Mouse (Mus musculus) limb, embryonic 10.5 days (tissue): Measurements from ENCODE around the gene Atxn1. TPM values are rescaled to one million over a fixed set of nuclear protein-coding genes. Genes with fewer than 3 reads are reported as not detected.

Experiments used
- DNase-seq: peaks from one replicate; pipeline ENCODE4 v3.0.0-alpha.2; 2017; ENCODE audit warnings: low spot score
- H3K27ac ChIP-seq: fragments of 300-500 bp; sonication (generic); 2 replicates; pipeline ENCODE4 v1.5.1; 2016; ENCODE audit warnings: mild to moderate bottlenecking
- H3K27me3 ChIP-seq: fragments of 300-500 bp; sonication (generic); 2 replicates; pipeline ENCODE4 v1.6.1; 2016; ENCODE audit warnings: low read depth, mild to moderate bottlenecking; ENCODE audit not compliant: poor library complexity, severe bottlenecking
- H3K36me3 ChIP-seq: fragments of 300-500 bp; sonication (generic); 2 replicates; pipeline ENCODE4 v1.6.1; 2016; ENCODE audit warnings: mild to moderate bottlenecking, moderate library complexity
- H3K4me1 ChIP-seq: fragments of 300-500 bp; sonication (generic); 2 replicates; pipeline ENCODE4 v1.6.1; 2016
- H3K4me3 ChIP-seq: fragments of 300-500 bp; sonication (generic); 2 replicates; pipeline ENCODE4 v1.5.1; 2016; ENCODE audit warnings: mild to moderate bottlenecking, moderate library complexity
- H3K9me3 ChIP-seq: fragments of 300-500 bp; sonication (generic); replicated peaks from 2 replicates; pipeline ENCODE4 v1.6.1; 2016; ENCODE audit warnings: mild to moderate bottlenecking
- WGBS: fragments of 180-500 bp; shearing (Covaris S2); methylation state at CpG from one replicate; pipeline ENCODE4 v1.1.7; 2016; 5-methylcytosine and 5-hydroxymethylcytosine counted together
- polyA plus RNA-seq: library from polyadenylated mRNA; unstranded; fragments of >200 nt; fragmentation: Nextera tagmentation; extraction: Ambion mirVana; gene quantifications from 2 replicates; pipeline ENCODE4 v1.2.1, GENCODE M21; 2016

Gene Atxn1
- polyA plus RNA-seq, 1 experiment from 2014 or later: 1.4 TPM

DNA sequence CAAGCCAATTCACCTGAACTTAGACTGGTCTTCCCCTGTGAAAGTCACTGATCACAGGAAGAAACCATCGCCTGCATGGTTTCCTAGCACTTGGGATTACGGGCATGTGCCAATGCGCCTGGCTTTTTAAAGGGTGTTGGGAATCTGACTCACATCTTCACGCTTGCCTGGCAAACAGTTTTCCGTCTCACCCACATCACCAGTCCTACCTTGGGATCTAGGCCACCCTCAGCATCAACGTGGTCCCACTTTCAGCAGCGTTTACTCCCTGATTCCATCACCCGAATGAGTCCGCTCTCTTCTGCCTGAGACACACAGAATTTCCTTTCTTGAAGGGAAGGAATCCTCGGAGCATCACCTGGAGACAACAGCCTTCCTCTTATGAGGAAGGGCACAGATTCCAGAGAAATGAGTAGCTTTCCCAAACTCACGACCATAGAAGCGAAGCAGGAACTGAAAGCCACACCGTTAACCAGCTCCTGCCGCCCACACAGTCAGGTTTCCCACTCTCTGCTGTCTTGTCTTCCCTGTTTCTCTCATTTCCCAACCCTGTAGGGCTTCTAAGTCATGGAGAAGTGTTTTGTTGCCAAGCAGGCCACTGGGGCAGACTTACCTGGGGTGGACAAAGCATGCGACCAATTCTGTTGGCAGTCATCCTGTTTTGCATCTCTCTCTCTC is 128.3 kb downstream of the Atxn1 start:
- no peak overlapping the region for H3K27ac ChIP-seq
- 91% methylated on average over 15 of the region's 15 CpGs for WGBS
- H3K9me3 ChIP-seq: no peaks in the 10 kb centered on the region
- no peaks in the 10 kb centered on the region for H3K36me3 ChIP-seq
- no peak for DNase-seq
- no peak overlapping the region for H3K4me3 ChIP-seq
- H3K4me1 ChIP-seq: no peaks in the 10 kb centered on the region
- no peaks in the 10 kb centered on the region for H3K27me3 ChIP-seq

DNA sequence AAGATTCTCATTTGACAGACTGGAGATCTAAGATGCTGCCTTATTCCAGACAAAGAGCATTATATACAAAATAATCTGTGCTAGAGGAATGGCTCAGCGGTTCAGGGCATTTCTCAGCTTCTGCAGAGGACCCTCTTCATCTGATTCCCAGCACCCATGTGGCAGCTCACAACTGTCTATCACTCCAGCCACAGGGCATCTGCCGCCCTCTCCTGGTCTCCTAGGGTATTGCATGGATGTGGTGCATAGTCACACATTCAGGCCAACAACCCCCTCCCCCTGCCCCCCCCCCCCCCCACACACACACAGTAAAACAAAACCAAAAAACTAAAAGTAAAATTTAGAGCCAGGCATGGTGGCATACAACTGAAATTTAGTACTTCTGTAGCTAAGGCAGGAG is 130.5 kb downstream of the Atxn1 start:
- no peaks in the 10 kb centered on the region for H3K9me3 ChIP-seq
- no peaks in the 10 kb centered on the region for H3K36me3 ChIP-seq
- 88% methylated on average over 2 of the region's 2 CpGs for WGBS
- DNase-seq: no peak
- no peak overlapping the region for H3K4me3 ChIP-seq
- H3K27me3 ChIP-seq: no peaks in the 10 kb centered on the region
- H3K27ac ChIP-seq: no peak overlapping the region
- H3K4me1 ChIP-seq: no peaks in the 10 kb centered on the region

DNA sequence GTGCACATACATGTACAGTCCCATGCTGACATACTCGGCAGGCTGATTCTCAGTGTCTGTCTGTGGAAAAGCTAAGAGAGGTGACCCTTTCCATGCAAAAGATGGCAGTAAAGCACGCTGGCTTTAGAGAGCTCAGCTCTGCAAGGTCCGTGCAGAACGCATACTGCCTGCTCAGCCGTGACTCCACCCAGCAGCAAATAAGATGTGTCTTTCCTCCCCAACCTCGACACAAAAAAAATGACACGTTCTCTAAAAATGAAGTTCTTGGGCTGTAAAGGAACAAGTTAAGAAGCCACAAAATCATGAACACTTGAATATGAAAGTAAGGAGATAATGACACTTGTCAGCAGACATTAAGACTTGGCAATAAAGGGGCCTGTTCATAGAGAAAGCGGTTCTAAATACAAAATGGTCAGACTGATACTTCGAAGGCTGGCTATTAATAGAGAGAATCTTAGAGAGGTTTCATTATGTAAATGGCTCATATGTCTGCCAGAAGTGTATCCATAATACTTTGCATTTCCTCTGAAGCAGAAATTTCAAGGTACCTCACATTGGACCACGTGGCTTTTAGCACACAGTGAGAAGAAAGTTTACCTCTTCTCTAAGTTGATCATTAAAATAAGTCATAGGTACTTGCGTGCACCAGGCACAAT is 132.0 kb downstream of the Atxn1 start:
- no peaks in the 10 kb centered on the region for H3K4me1 ChIP-seq
- no peaks in the 10 kb centered on the region for H3K36me3 ChIP-seq
- no peak overlapping the region for H3K4me3 ChIP-seq
- DNase-seq: no peak
- no peaks in the 10 kb centered on the region for H3K9me3 ChIP-seq
- 91% methylated on average over 11 of the region's 11 CpGs for WGBS
- H3K27ac ChIP-seq: no peak overlapping the region
- H3K27me3 ChIP-seq: no peaks in the 10 kb centered on the region

DNA sequence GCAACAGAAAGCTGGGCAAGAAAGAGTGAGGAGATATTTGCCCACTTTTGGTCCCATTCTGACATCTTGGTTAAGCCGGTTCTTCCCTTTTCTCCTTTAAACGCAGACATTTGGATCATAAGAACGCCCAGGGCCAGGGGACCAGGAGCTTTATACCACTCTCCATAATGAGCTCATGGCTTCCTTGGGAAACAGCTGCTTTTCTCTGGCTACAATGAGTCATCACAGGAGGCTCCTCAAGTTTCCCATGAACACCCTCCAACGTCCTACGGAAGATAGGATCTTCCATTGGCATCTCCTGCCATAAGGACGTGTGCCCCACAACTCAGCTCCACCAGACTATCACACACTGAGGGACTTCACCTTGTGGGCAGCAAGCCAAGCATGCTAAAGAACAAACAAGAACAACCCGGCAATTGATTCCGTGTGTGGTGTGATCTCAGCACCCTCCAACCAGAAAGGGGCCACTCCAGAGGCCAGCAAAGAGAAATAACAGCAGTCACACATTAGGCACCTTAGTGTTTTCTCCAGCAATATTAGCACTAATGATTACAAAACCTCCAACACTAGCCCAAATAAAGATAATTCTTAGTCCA is 135.4 kb downstream of the Atxn1 start:
- Histone ChIP-seq H3K4me3 (no peak overlapping the region), H3K9me3 (no peaks in the 10 kb centered on the region), H3K4me1 (no peaks in the 10 kb centered on the region), H3K27me3 (no peaks in the 10 kb centered on the region), H3K27ac (no peak overlapping the region), H3K36me3 (no peaks in the 10 kb centered on the region)
- DNase-seq: no peak
- WGBS: 90% methylated on average over 8 of the region's 8 CpGs

DNA sequence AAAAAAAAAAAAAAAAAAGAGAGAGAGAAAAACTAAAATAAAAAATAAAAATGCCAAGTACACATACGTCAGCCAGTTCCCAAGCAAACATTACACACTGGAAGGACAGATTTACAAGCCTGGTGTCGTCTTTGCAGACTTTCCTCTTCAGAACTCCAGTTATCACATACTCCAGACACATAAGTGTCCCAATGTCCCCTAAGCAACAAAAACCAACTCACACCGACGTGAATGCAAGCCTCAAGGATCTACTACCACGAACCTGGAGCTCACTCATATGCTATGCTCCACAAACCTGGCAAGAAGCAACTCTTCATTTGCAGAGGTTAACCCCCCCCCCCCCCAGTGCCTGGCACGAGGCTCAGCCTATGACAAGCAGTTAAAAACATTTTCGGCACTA is 136.8 kb downstream of the Atxn1 start:
- Histone ChIP-seq H3K36me3 (no peaks in the 10 kb centered on the region), H3K4me1 (no peaks in the 10 kb centered on the region), H3K27ac (no peak overlapping the region), H3K27me3 (no peaks in the 10 kb centered on the region), H3K4me3 (no peak overlapping the region), H3K9me3 (no peaks in the 10 kb centered on the region)
- no peak for DNase-seq
- 77% methylated on average over 7 of the region's 7 CpGs for whole genome bisulfite sequencing

DNA sequence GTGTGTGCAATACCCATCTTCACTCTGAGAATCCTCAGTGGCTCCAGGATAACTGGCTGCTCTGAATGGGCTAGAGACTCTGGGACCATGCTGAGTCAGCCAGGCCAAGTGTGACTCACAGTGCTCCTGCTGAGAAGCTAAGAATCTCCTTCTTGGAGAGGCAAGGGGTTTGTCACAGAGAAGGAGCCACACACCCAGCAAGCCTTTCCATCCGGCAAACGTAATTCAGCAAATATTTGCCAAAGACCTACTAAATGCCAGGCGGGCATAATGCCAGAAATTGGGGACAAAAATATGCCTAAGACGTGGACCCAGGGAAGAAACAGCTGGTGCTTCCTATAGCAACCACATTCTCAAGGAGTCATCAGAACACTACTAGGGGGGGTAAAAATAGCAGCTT is 137.2 kb downstream of the Atxn1 start:
- Histone ChIP-seq H3K36me3 (no peaks in the 10 kb centered on the region), H3K4me3 (no peak overlapping the region), H3K27me3 (no peaks in the 10 kb centered on the region), H3K4me1 (no peaks in the 10 kb centered on the region), H3K27ac (no peak overlapping the region), H3K9me3 (no peaks in the 10 kb centered on the region)
- no peak for DNase-seq
- WGBS: 80% methylated on average over 4 of the region's 4 CpGs

DNA sequence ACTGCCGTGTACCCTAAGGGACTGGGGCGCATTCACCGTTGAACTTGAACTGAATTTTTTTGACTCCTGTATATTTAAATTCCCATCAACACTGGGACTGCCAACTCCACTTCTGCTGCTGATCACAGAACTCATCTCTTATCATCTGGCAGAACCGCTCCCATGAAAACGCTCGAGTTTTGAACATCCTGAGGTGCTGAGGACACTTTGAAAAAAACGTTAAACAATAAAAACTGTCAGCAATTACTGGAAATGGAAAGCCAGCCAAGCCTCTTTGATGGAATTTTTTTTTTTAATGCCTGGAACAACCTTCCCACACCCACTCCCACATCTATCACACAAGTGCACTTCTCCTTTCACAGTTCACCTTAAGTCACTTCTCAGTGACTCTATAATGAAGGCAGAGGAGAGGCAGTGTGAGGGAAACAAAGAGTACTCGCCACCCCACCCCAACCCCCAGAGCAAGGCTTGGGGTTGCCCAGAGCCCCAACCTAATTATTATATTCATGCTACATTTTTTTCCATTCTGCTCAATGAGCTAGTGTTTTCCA is 137.7 kb downstream of the Atxn1 start:
- Histone ChIP-seq H3K4me1 (no peaks in the 10 kb centered on the region), H3K4me3 (no peak overlapping the region)

DNA sequence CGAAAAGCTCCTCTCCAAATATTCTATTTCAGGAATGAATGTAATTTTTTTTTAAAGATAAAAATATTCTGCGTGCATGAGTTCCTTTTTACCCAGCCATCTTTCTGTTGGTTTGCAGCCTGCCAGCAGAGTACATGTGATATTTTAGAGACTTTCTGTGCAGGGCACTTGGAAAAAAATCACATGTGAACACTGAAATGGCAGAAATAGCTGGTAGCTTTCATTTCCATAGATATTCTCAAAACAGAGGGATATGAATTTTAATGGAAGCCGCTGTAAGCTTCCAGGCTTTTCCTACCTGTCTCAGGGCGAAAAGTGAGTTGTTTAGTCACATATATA is 142.3 kb downstream of the Atxn1 start:
- no peak overlapping the region for H3K4me3 ChIP-seq
- no peaks in the 10 kb centered on the region for H3K36me3 ChIP-seq
- no peak overlapping the region for H3K27ac ChIP-seq
- peaks cover 9% of the 10 kb centered on the region; the same call in 1 of the 2 replicates for H3K4me1 ChIP-seq
- no peaks in the 10 kb centered on the region for H3K9me3 ChIP-seq
- 94% methylated on average over 4 of the region's 4 CpGs for WGBS
- no peaks in the 10 kb centered on the region for H3K27me3 ChIP-seq
- DNase-seq: no peak

More for the DNA sequence above, 137.7 kb downstream of the Atxn1 start:
- H3K36me3 ChIP-seq: no peaks in the 10 kb centered on the region
- no peaks in the 10 kb centered on the region for H3K27me3 ChIP-seq
- no peaks in the 10 kb centered on the region for H3K9me3 ChIP-seq
- H3K27ac ChIP-seq: no peak overlapping the region
- DNase-seq: no peak
- 93% methylated on average over 8 of the region's 8 CpGs for WGBS

DNA sequence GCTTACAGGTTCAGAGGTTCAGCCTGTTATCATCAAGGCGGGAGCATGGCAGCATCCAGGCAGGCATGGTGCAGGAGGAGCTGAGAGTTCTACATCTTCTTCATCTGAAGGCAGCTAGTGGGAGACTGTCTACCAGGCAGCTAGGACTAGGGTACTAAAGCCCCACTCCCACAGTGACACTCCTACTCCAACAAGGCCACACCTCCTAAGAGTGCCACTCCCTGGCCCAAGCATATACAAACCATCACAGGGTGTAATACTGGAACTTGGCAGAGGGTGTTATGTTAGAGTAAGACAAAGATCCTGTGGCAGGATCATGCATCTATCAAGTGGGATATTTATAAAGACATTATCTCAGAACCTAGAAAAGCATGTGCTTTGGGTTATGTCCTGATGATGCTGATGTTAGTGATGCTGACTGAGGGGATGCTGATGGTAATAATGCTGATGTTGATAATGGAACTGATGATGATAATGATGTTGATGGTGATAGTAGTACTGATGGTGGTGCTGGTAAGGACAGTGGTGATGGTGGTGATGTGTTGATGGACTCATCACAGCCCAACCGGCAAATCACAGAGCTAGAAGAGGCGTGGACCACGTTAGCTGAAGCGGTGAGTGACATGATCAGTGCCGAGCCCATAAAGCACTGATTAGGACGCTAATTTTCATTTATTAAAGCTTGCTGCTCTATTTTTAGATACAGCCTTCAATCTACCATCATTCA is 142.9 kb downstream of the Atxn1 start:
- Histone ChIP-seq H3K4me3 (no peak overlapping the region), H3K27ac (no peak overlapping the region), H3K4me1 (peaks cover 9% of the 10 kb centered on the region; the same call in 1 of the 2 replicates), H3K9me3 (no peaks in the 10 kb centered on the region), H3K36me3 (no peaks in the 10 kb centered on the region), H3K27me3 (no peaks in the 10 kb centered on the region)
- DNase-seq: no peak
- 95% methylated on average over 7 of the region's 7 CpGs for WGBS

DNA sequence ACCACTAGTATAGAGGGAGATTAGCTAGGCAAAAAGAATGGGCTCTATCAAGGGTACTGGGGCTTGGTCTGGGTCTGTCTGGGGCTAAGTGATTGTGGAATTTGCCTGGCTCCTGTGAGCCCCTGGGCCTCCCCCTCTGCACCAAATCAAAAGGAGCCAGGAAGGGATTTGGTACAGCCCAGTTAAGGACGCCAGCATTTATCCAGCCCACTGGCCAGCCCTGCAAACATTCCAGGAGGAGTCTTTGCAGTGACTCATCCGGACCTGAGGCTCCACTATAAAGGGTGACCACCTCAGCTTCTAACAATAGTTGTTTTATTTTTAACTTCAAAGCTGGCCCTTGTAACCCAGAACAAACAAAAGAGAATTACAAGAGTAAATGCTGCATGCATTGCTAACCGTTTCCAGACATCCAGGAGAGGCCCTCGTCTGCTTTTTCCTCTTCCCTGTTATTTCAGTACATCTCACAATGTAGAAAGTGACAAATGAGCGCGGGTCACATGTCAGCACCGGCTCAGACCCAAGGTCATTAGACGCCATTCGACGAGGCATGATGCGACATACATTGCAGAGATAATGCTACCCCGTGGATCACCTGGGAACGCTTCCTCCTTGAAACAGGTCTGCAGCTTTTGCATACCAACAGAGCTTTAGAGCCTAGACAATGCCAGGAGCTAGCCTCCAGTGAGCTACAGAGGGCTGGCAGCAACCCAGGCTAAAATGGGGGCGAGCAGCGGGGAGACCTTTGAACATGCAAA is 144.2 kb downstream of the Atxn1 start:
- Histone ChIP-seq H3K4me1 (peaks cover 11% of the 10 kb centered on the region; the same call in 1 of the 2 replicates), H3K36me3 (no peaks in the 10 kb centered on the region), H3K9me3 (no peaks in the 10 kb centered on the region), H3K4me3 (no peak overlapping the region), H3K27me3 (no peaks in the 10 kb centered on the region), H3K27ac (no peak overlapping the region)
- 49% methylated on average over 15 of the region's 15 CpGs for WGBS
- DNase-seq: no peak

DNA sequence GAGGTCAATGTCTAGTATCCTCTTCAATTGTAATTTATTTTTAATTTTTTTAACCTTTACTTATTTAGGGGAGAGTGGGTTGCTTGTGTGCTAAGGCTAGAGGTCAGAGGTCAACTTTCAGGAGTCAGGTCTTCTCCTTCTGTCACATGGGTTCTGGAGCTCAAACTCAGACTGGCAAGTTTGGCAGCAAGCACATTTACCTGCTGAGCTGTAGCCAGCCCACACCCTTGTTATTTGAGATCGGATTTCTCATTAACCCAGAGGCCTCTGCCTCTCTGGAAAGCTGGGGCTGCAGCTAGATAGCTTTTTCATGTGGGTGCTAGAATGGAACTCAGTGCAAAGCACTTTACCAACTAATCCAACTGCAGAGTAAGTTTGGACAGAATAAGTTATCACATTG is 148.1 kb downstream of the Atxn1 start:
- H3K36me3 ChIP-seq: no peaks in the 10 kb centered on the region
- H3K9me3 ChIP-seq: no peaks in the 10 kb centered on the region
- no peak overlapping the region for H3K4me3 ChIP-seq
- no peak overlapping the region for H3K27ac ChIP-seq
- no peaks in the 10 kb centered on the region for H3K27me3 ChIP-seq
- peaks cover 11% of the 10 kb centered on the region; the same call in 1 of the 2 replicates for H3K4me1 ChIP-seq
- DNase-seq: no peak
- 41% methylated on average over 1 of the region's 1 CpGs for WGBS

DNA sequence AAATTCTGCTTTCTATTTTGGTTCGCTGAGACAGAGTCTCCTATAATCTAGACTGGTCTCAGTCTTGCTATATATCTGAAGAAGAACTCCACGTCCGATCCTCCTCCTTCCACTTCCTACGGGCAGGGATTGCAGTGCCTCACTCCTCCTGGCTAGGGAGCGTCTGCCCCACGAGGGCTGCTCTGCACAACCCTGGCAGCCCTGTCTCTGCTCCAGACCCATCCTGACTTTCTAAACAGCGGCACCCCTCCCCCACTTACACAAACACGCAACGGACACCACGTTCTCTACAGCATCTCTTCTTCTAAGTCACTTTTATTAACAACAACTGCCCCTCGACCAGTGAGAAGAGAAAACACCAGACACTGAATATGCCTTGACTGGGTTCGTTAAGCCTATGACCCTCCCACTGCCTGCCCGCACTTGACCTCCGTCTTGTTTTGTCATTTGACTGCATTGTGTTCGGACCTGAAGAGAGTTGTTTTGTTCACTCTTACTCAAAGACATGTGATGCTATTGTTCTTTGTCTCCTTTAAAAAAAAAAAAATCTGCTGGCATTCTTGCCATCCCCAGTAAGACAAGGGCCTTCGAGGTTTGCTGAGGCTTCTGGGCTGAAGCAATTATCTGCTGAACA is 154.9 kb downstream of the Atxn1 start:
- Histone ChIP-seq H3K4me1 (peaks cover 20% of the 10 kb centered on the region), H3K36me3 (no peaks in the 10 kb centered on the region), H3K27ac (no peak overlapping the region), H3K9me3 (no peaks in the 10 kb centered on the region), H3K27me3 (no peaks in the 10 kb centered on the region), H3K4me3 (no peak overlapping the region)
- 70% methylated on average over 16 of the region's 16 CpGs for WGBS
- no peak for DNase-seq
